Mouse (Mus musculus) intestine, embryonic 14.5 days (tissue): Measurements from ENCODE around the gene Pmm2. TPM values are rescaled to one million over a fixed set of nuclear protein-coding genes. Genes with fewer than 3 reads are reported as not detected.

ENCODE experiments used
- ATAC-seq: fragments of 200-750 bp; cut with Nextera tagmentation; replicated peaks from 2 replicates; pipeline ENCODE4 v1.8.0; 2017; ENCODE audit warnings: low read depth, moderate number of reproducible peaks, moderate TSS enrichment, moderate library complexity; ENCODE audit not compliant: low FRiP score, low TSS enrichment
- DNase-seq: peaks from one replicate; pipeline ENCODE4 v3.0.0-alpha.2; 2018; ENCODE audit warnings: low spot score
- H3K27ac ChIP-seq: fragments of 300-500 bp; sonication (generic); 2 replicates; pipeline ENCODE4 v1.5.1; 2014; ENCODE audit warnings: low read depth, mild to moderate bottlenecking, control low read depth
- H3K27me3 ChIP-seq: fragments of 300-500 bp; sonication (generic); replicated peaks from 2 replicates; pipeline ENCODE4 v1.6.1; 2014; ENCODE audit warnings: low read length, control low read depth; ENCODE audit not compliant: control insufficient read depth, insufficient read depth
- H3K36me3 ChIP-seq: fragments of 300-500 bp; sonication (generic); 2 replicates; pipeline ENCODE4 v1.6.1; 2014; ENCODE audit warnings: low read length, control low read depth; ENCODE audit not compliant: control insufficient read depth, insufficient read depth
- H3K4me1 ChIP-seq: fragments of 300-500 bp; sonication (generic); replicated peaks from 2 replicates; pipeline ENCODE4 v1.6.1; 2014; ENCODE audit warnings: low read length, control low read depth, mixed read lengths; ENCODE audit not compliant: control insufficient read depth, insufficient read depth
- H3K4me2 ChIP-seq: fragments of 300-500 bp; sonication (generic); 2 replicates; pipeline ENCODE4 v1.6.1; 2014; ENCODE audit warnings: low read length
- H3K4me3 ChIP-seq: fragments of 300-500 bp; sonication (generic); 2 replicates; pipeline ENCODE4 v1.5.1; 2014; ENCODE audit warnings: low read depth, low read length, control low read depth, mixed read lengths
- H3K9ac ChIP-seq: fragments of 300-500 bp; sonication (generic); 2 replicates; pipeline ENCODE4 v1.6.1; 2014; ENCODE audit warnings: mild to moderate bottlenecking, low read length
- H3K9me3 ChIP-seq: fragments of 300-500 bp; sonication (generic); 2 replicates; pipeline ENCODE4 v1.6.1; 2016; ENCODE audit warnings: low read length, control low read depth; ENCODE audit not compliant: control insufficient read depth
- WGBS: fragments of 180-500 bp; shearing (Covaris S2); extraction: QIAGEN DNeasy Blood & Tissue Kit; methylation state at CpG from one replicate; pipeline ENCODE4 v1.1.7; 2014; 5-methylcytosine and 5-hydroxymethylcytosine counted together
- polyA plus RNA-seq: library from polyadenylated mRNA; unstranded; fragments of >200 nt; fragmentation: Nextera tagmentation; extraction: Ambion mirVana; gene quantifications from 2 replicates; pipeline ENCODE4 v1.2.1, GENCODE M21; 2014

Pmm2 gene
- polyA plus RNA-seq, 1 experiment from 2014 or later: 73.1 TPM

- ATAC-seq (peak; percentile 79; the same call in 1 of the 2 replicates), DNase-seq (no peak)
- Histone ChIP-seq H3K27me3 (no peaks in the 10 kb centered on the region), H3K4me3 (no peak overlapping the region), H3K4me1 (0 out of 2 replicates have a peak, but pooled peaks cover 4% of the 10 kb centered on the region), H3K36me3 (peaks cover 76% of the 10 kb centered on the region), H3K9ac (no peak overlapping the region), H3K9me3 (no peaks in the 10 kb centered on the region), H3K27ac (no peak overlapping the region), H3K4me2 (no peak overlapping the region)
- WGBS: 72% methylated on average over 2 of the region's 2 CpGs
Measured at GRCm38 (mm10) chr16:8643855-8644254, 6.4 kb downstream of the Pmm2 start.

- Histone ChIP-seq H3K9me3 (no peaks in the 10 kb centered on the region), H3K36me3 (peaks cover 86% of the 10 kb centered on the region), H3K4me3 (no peak overlapping the region), H3K9ac (no peak overlapping the region), H3K27me3 (no peaks in the 10 kb centered on the region), H3K4me2 (no peak overlapping the region), H3K4me1 (no peaks in the 10 kb centered on the region), H3K27ac (no peak overlapping the region)
- no peak for ATAC-seq
- 79% methylated on average over 6 of the region's 6 CpGs for WGBS
- DNase-seq: no peak
Measured at GRCm38 (mm10) chr16:8645546-8645945, 8.1 kb downstream of the Pmm2 start.

GRCm38 (mm10) chr16:8650007-8650406 lies 12.5 kb downstream of the Pmm2 start:
- Histone ChIP-seq H3K4me2 (no peak overlapping the region), H3K27ac (no peak overlapping the region), H3K36me3 (peaks cover 80% of the 10 kb centered on the region), H3K9ac (no peak overlapping the region), H3K9me3 (no peaks in the 10 kb centered on the region), H3K27me3 (no peaks in the 10 kb centered on the region), H3K4me3 (no peak overlapping the region), H3K4me1 (no peaks in the 10 kb centered on the region)
- no peak for ATAC-seq
- DNase-seq: no peak
- WGBS: 99% methylated on average over 3 of the region's 3 CpGs

GRCm38 (mm10) chr16:8655108-8655507 lies 17.6 kb downstream of the Pmm2 start:
- Histone ChIP-seq H3K4me3 (no peak overlapping the region), H3K9ac (no peak overlapping the region), H3K27me3 (no peaks in the 10 kb centered on the region), H3K4me2 (no peak overlapping the region), H3K27ac (no peak overlapping the region), H3K4me1 (no peaks in the 10 kb centered on the region), H3K9me3 (no peaks in the 10 kb centered on the region), H3K36me3 (peaks cover 69% of the 10 kb centered on the region)
- WGBS: 80% methylated on average over 6 of the region's 6 CpGs
- ATAC-seq (no peak), DNase-seq (no peak)

- ATAC-seq (no peak), DNase-seq (no peak)
- H3K4me3 ChIP-seq: no peak overlapping the region
- no peak overlapping the region for H3K27ac ChIP-seq
- H3K36me3 ChIP-seq: peaks cover 72% of the 10 kb centered on the region
- no peak overlapping the region for H3K9ac ChIP-seq
- H3K27me3 ChIP-seq: no peaks in the 10 kb centered on the region
- no peaks in the 10 kb centered on the region for H3K4me1 ChIP-seq
- 82% methylated on average over 9 of the region's 9 CpGs for WGBS
- no peak overlapping the region for H3K4me2 ChIP-seq
- no peaks in the 10 kb centered on the region for H3K9me3 ChIP-seq
Measured at GRCm38 (mm10) chr16:8655599-8655998, 18.1 kb downstream of the Pmm2 start.

GRCm38 (mm10) chr16:8656256-8656655 lies 18.8 kb downstream of the Pmm2 start:
- H3K9me3 ChIP-seq: no peaks in the 10 kb centered on the region
- no peak overlapping the region for H3K9ac ChIP-seq
- H3K4me1 ChIP-seq: no peaks in the 10 kb centered on the region
- no peak overlapping the region for H3K4me3 ChIP-seq
- no peaks in the 10 kb centered on the region for H3K27me3 ChIP-seq
- no peak overlapping the region for H3K27ac ChIP-seq
- H3K4me2 ChIP-seq: no peak overlapping the region
- DNase-seq: no peak
- 83% methylated on average over 2 of the region's 2 CpGs for WGBS
- H3K36me3 ChIP-seq: peaks cover 68% of the 10 kb centered on the region
- ATAC-seq: no peak

GRCm38 (mm10) chr16:8658349-8658748 lies 20.9 kb downstream of the Pmm2 start:
- ATAC-seq: no peak

GRCm38 (mm10) chr16:8658764-8659163 lies 21.3 kb downstream of the Pmm2 start:
- Histone ChIP-seq H3K4me1 (no peaks in the 10 kb centered on the region), H3K4me2 (no peak overlapping the region), H3K27me3 (no peaks in the 10 kb centered on the region), H3K36me3 (peaks cover 76% of the 10 kb centered on the region), H3K9ac (no peak overlapping the region), H3K27ac (no peak overlapping the region), H3K9me3 (no peaks in the 10 kb centered on the region), H3K4me3 (no peak overlapping the region)
- no peak for ATAC-seq
- DNase-seq: no peak
- 91% methylated on average over 4 of the region's 4 CpGs for WGBS

More at GRCm38 (mm10) chr16:8658349-8658748, 20.9 kb downstream of the Pmm2 start:
- H3K4me1 ChIP-seq: no peaks in the 10 kb centered on the region
- WGBS: 86% methylated on average over 4 of the region's 4 CpGs
- H3K27ac ChIP-seq: no peak overlapping the region
- no peak overlapping the region for H3K4me3 ChIP-seq
- peaks cover 73% of the 10 kb centered on the region for H3K36me3 ChIP-seq
- no peak overlapping the region for H3K4me2 ChIP-seq
- H3K9ac ChIP-seq: no peak overlapping the region
- H3K27me3 ChIP-seq: no peaks in the 10 kb centered on the region
- no peaks in the 10 kb centered on the region for H3K9me3 ChIP-seq
- no peak for DNase-seq

GRCm38 (mm10) chr16:8663022-8663421 lies 25.5 kb downstream of the Pmm2 start:
- DNase-seq: no peak
- peaks cover 8% of the 10 kb centered on the region for H3K4me1 ChIP-seq
- H3K36me3 ChIP-seq: peaks cover 48% of the 10 kb centered on the region
- no peaks in the 10 kb centered on the region for H3K9me3 ChIP-seq
- H3K4me2 ChIP-seq: no peak overlapping the region
- 61% methylated on average over 2 of the region's 2 CpGs for WGBS
- no peak overlapping the region for H3K27ac ChIP-seq
- no peak for ATAC-seq
- H3K4me3 ChIP-seq: no peak overlapping the region
- no peaks in the 10 kb centered on the region for H3K27me3 ChIP-seq
- no peak overlapping the region for H3K9ac ChIP-seq
